Mouse (Mus musculus) CH12.LX (cell line): ENCODE measurements around the gene Card19. TPM values are rescaled to one million over a fixed set of nuclear protein-coding genes. Genes with fewer than 3 reads are reported as not detected.

Source experiments
- DNase-seq: peaks from one replicate; pipeline ENCODE4 v3.0.0-alpha.2; 2013; ENCODE audit errors: extremely low read depth
- H3K27ac ChIP-seq: 2 replicates; pipeline ENCODE4 v1.5.1; 2012; ENCODE audit warnings: low read depth, mild to moderate bottlenecking, control low read depth, moderate library complexity; ENCODE audit not compliant: insufficient read depth
- H3K27me3 ChIP-seq: replicated peaks from 2 replicates; pipeline ENCODE3; 2012; ENCODE audit warnings: inconsistent platforms
- H3K36me3 ChIP-seq, 2 experiments: replicated peaks in 1 of 2; 2 replicates each; pipeline versions ENCODE3 to v1.6.1; 2012; ENCODE audit warnings: inconsistent platforms in 1 of 2, low read length in 1 of 2, mild to moderate bottlenecking in 1 of 2, mixed read lengths in 1 of 2, moderate library complexity in 1 of 2; ENCODE audit not compliant: control insufficient read depth in 1 of 2, insufficient read depth in 1 of 2
- H3K4me1 ChIP-seq, 2 experiments: 2 replicates each; pipeline ENCODE4 v1.6.1; 2012; ENCODE audit warnings: inconsistent platforms in 1 of 2, moderate library complexity in 1 of 2; ENCODE audit not compliant: insufficient read depth in 2 of 2, control insufficient read depth in 1 of 2
- H3K4me2 ChIP-seq: 2 replicates; pipeline ENCODE4 v1.6.1; 2012; ENCODE audit warnings: low read depth, mild to moderate bottlenecking, control low read depth; ENCODE audit not compliant: poor library complexity, insufficient read depth, severe bottlenecking
- H3K4me3 ChIP-seq, 3 experiments: fragments of 150-350 bp in 1 of 3; sonication (generic) in 1 of 3; replicated peaks in 1 of 3; 2 replicates each; pipeline versions ENCODE3 to v1.5.1; 2011 to 2012; ENCODE audit warnings: low read depth in 2 of 3, low read length in 2 of 3, mild to moderate bottlenecking in 2 of 3, moderate library complexity in 2 of 3, control low read depth in 1 of 3, improper control_type of control experiment in 1 of 3, inconsistent platforms in 1 of 3, mixed read lengths in 1 of 3; ENCODE audit not compliant: poor library complexity in 1 of 3
- H3K79me2 ChIP-seq: replicated peaks from 2 replicates; pipeline ENCODE4 v1.6.1; 2012; ENCODE audit warnings: mild to moderate bottlenecking, moderate library complexity; ENCODE audit not compliant: control insufficient read depth, poor library complexity, insufficient read depth, severe bottlenecking; ENCODE audit errors: extremely low read depth
- H3K9ac ChIP-seq: 2 replicates; pipeline ENCODE4 v1.6.1; 2012; ENCODE audit warnings: low read depth, mild to moderate bottlenecking, control low read depth, moderate library complexity; ENCODE audit not compliant: insufficient read depth
- H3K9me3 ChIP-seq: replicated peaks from 2 replicates; pipeline ENCODE3; 2012; ENCODE audit warnings: low read length, inconsistent platforms, mixed read lengths
- CHD2 ChIP-seq: IDR thresholded peaks from 2 replicates; pipeline ENCODE4 v1.6.1; 2011; ENCODE audit warnings: low read length, improper control_type of control experiment
- CTCF ChIP-seq, 2 experiments: IDR thresholded peaks in 1 of 2; conservative IDR thresholded peaks in 1 of 2; 2 replicates each; pipeline ENCODE4 v1.5.1; 2011 to 2012; ENCODE audit warnings: low read depth in 2 of 2, low read length in 2 of 2, improper control_type of control experiment in 1 of 2, inconsistent platforms in 1 of 2, mild to moderate bottlenecking in 1 of 2, moderate library complexity in 1 of 2
- E2F4 ChIP-seq: IDR thresholded peaks from 2 replicates; pipeline ENCODE4 v1.6.1; 2011; ENCODE audit warnings: low read depth, low read length, improper control_type of control experiment; ENCODE audit not compliant: insufficient replicate concordance
- ELF1 ChIP-seq: IDR thresholded peaks from 2 replicates; pipeline ENCODE4 v1.6.1; 2014; ENCODE audit warnings: low read depth, mild to moderate bottlenecking, inconsistent platforms, low read length, improper control_type of control experiment
- ETS1 ChIP-seq: conservative IDR thresholded peaks from 2 replicates; pipeline ENCODE4 v1.6.1; 2012; ENCODE audit warnings: low read depth, mild to moderate bottlenecking, inconsistent platforms, low read length, improper control_type of control experiment, moderate library complexity
- IRF4 ChIP-seq: IDR thresholded peaks from 2 replicates; pipeline ENCODE4 v1.6.1; 2014; ENCODE audit warnings: low read depth, mild to moderate bottlenecking, inconsistent platforms, low read length, improper control_type of control experiment
- JUN ChIP-seq: IDR thresholded peaks from 2 replicates; pipeline ENCODE4 v1.6.1; 2011; ENCODE audit warnings: low read depth, mild to moderate bottlenecking, low read length, improper control_type of control experiment, moderate library complexity; ENCODE audit not compliant: insufficient read depth
- KAT2A ChIP-seq: IDR thresholded peaks from 2 replicates; pipeline ENCODE4 v1.6.1; 2012; ENCODE audit warnings: low read length, improper control_type of control experiment, inconsistent platforms; ENCODE audit not compliant: insufficient replicate concordance
- MAFK ChIP-seq: IDR thresholded peaks from 2 replicates; pipeline ENCODE4 v1.6.1; 2011; ENCODE audit warnings: low read length, improper control_type of control experiment; ENCODE audit not compliant: insufficient replicate concordance
- NELFE ChIP-seq: IDR thresholded peaks from 2 replicates; pipeline ENCODE4 v1.6.1; 2011; ENCODE audit warnings: low read depth, low read length, improper control_type of control experiment
- NRF1 ChIP-seq: IDR thresholded peaks from 2 replicates; pipeline ENCODE4 v1.6.1; 2014; ENCODE audit warnings: low read depth, mild to moderate bottlenecking, inconsistent platforms, low read length, improper control_type of control experiment, moderate library complexity
- PAX5 ChIP-seq: IDR thresholded peaks from 2 replicates; pipeline ENCODE4 v1.6.1; 2012; ENCODE audit warnings: low read length, inconsistent platforms, mixed read lengths
- RCOR1 ChIP-seq: conservative IDR thresholded peaks from 2 replicates; pipeline ENCODE4 v1.6.1; 2012; ENCODE audit warnings: low read depth, mild to moderate bottlenecking, inconsistent platforms, low read length, improper control_type of control experiment
- SMC3 ChIP-seq: IDR thresholded peaks from 2 replicates; pipeline ENCODE4 v1.6.1; 2011; ENCODE audit warnings: low read depth, low read length, improper control_type of control experiment
- TBP ChIP-seq: conservative IDR thresholded peaks from 2 replicates; pipeline ENCODE4 v1.6.1; 2011; ENCODE audit warnings: low read depth, low read length, improper control_type of control experiment
- TCF12 ChIP-seq: IDR thresholded peaks from 2 replicates; pipeline ENCODE4 v1.6.1; 2014; ENCODE audit warnings: low read depth, mild to moderate bottlenecking, inconsistent platforms, low read length, improper control_type of control experiment
- USF1 ChIP-seq: IDR thresholded peaks from 2 replicates; pipeline ENCODE4 v1.6.1; 2014; ENCODE audit warnings: low read depth, mild to moderate bottlenecking, inconsistent platforms, low read length, improper control_type of control experiment
- USF2 ChIP-seq: conservative IDR thresholded peaks from 2 replicates; pipeline ENCODE4 v1.6.1; 2011; ENCODE audit warnings: low read depth, low read length, improper control_type of control experiment
- ZC3H11A ChIP-seq: IDR thresholded peaks from 2 replicates; pipeline ENCODE4 v1.6.1; 2012; ENCODE audit warnings: low read depth, mild to moderate bottlenecking, inconsistent platforms, low read length, improper control_type of control experiment
- ZMIZ1 ChIP-seq: IDR thresholded peaks from 2 replicates; pipeline ENCODE4 v1.6.1; 2012; ENCODE audit warnings: low read depth, mild to moderate bottlenecking, inconsistent platforms, low read length, improper control_type of control experiment
- dilution Hi-C: fragments of 300-500 bp; cut with MboI; formaldehyde crosslinking; loops from 2 replicates; pipeline ENCODE4 v1.14.3; 2020; ENCODE audit warnings: low sequenced_read_pairs; ENCODE audit not compliant: extremely low pct_unique_long_range_greater_than_20kb, extremely low pct_ligation_motif_present
- in situ Hi-C: fragments of 300-500 bp; cut with MboI; formaldehyde crosslinking; loops from 3 replicates; pipeline ENCODE4 v1.14.3; 2019; ENCODE audit warnings: low sequenced_read_pairs, low pct_ligation_motif_present, low pct_unique_long_range_greater_than_20kb, mixed read lengths
- polyA plus RNA-seq: library from polyadenylated mRNA; unstranded; fragments of >175 nt; gene quantifications from 2 replicates; pipeline ENCODE4 v1.2.1, GENCODE M21; 2012; ENCODE audit warnings: low read depth; ENCODE audit not compliant: insufficient read length
- total RNA-seq, 2 experiments: library from RNA; depleted of rRNA; stranded (reverse); fragments of 300-350 nt in 1 of 2; fragments of >200 nt in 1 of 2; gene quantifications; 2 replicates each; pipeline ENCODE4 v1.2.3; 2012 to 2014

Gene Card19
- total and polyA plus RNA-seq, 3 experiments: 3.9 to 9.3 (median 5.2) TPM

GRCm38 (mm10) chr13:49180274-49180673 is 35.6 kb downstream of the Card19 start (continued):
- no peak for TF ChIP-seq RCOR1
- TF ChIP-seq ZMIZ1: no peak

- no peak overlapping the region for H3K4me3 ChIP-seq
- H3K36me3 ChIP-seq: no peaks in the 10 kb centered on the region
- peaks cover 3% of the 10 kb centered on the region for H3K27me3 ChIP-seq
- TF ChIP-seq E2F4: no peak
- dilution Hi-C loops: no loop called here
- H3K9ac ChIP-seq: no peak overlapping the region
- peaks cover 7 to 18% of the 10 kb centered on the region in 2 experiments; a peak in 3 of 4 replicates for H3K4me1 ChIP-seq
- in situ Hi-C loops: loop anchor here (10.0 to 25.0 kb wide), 3 partner anchors 124 to 517 kb away; partner anchors contain the start of genes Barx1 and Phf2
- H3K27ac ChIP-seq: no peak overlapping the region
- H3K4me2 ChIP-seq: no peak overlapping the region
- no peak for DNase-seq
- peaks cover 2% of the 10 kb centered on the region for H3K9me3 ChIP-seq
- no peaks in the 10 kb centered on the region for H3K79me2 ChIP-seq
Observed at GRCm38 (mm10) chr13:49178839-49179585, 36.8 kb downstream of the Card19 start.

GRCm38 (mm10) chr13:49175509-49175908 is 40.3 kb downstream of the Card19 start:
- dilution Hi-C loops: no loop called here
- no peak for DNase-seq
- Histone ChIP-seq H3K9me3 (no peaks in the 10 kb centered on the region), H3K79me2 (no peaks in the 10 kb centered on the region), H3K9ac (no peak overlapping the region), H3K4me3 (no peak overlapping the region), H3K4me1 (peaks cover 3 to 16% of the 10 kb centered on the region in 2 experiments; a peak in 3 of 4 replicates), H3K27me3 (no peaks in the 10 kb centered on the region), H3K4me2 (no peak overlapping the region), H3K27ac (no peak overlapping the region), H3K36me3 (no peaks in the 10 kb centered on the region)
- TF ChIP-seq CHD2 (no peak), ELF1 (peak; percentile 54), TCF12 (no peak)
- in situ Hi-C loops: loop anchor here (10.0 to 25.0 kb wide), 3 partner anchors 121 to 513 kb away; partner anchors contain the start of genes Barx1 and Phf2

- dilution Hi-C loops (no loop called here), in situ Hi-C loops (loop anchor here (10.0 kb wide), 1 partner anchor 118 kb away; no protein-coding TSS in a partner anchor)
- Histone ChIP-seq H3K9me3 (no peaks in the 10 kb centered on the region), H3K79me2 (no peaks in the 10 kb centered on the region), H3K4me1 (peaks cover 3 to 10% of the 10 kb centered on the region in 2 experiments; a peak in 2 of 4 replicates), H3K9ac (no peak overlapping the region), H3K27me3 (no peaks in the 10 kb centered on the region), H3K4me3 (no peak overlapping the region), H3K4me2 (no peak overlapping the region), H3K36me3 (no peaks in the 10 kb centered on the region), H3K27ac (no peak overlapping the region)
- DNase-seq: peak; percentile 72
- no peak for TF ChIP-seq TBP
- peak; percentile 63 for TF ChIP-seq SMC3
- no peak; the same call in 1 of the 2 replicates for TF ChIP-seq CHD2
- TF ChIP-seq ELF1: no peak
- peak; percentile 48; the same call in 1 of the 2 replicates for TF ChIP-seq NELFE
- TF ChIP-seq JUN: no peak
- no peak for TF ChIP-seq RCOR1
- TF ChIP-seq CTCF (conservative IDR thresholded peaks at IDR 0.05 in 1 of 2, IDR thresholded peaks at IDR 0.05 in 1 of 2; ENCODE audit: low read depth in 2 of 2, low read length in 2 of 2): peak; percentile 64 to 90
- TF ChIP-seq ZC3H11A: 0 out of 2 replicates have a peak, but pooled peaks have one; percentile 7
- TF ChIP-seq KAT2A: no peak
- no peak for TF ChIP-seq NRF1
- no peak for TF ChIP-seq ETS1
- TF ChIP-seq MAFK: no peak
- no peak for TF ChIP-seq USF1
- no peak for TF ChIP-seq PAX5
- no peak for TF ChIP-seq USF2
- TF ChIP-seq IRF4: peak; percentile 11; the same call in 1 of the 2 replicates
Observed at GRCm38 (mm10) chr13:49172971-49173596, 42.8 kb downstream of the Card19 start.
